Mouse (Mus musculus) midbrain, embryonic 12.5 days (tissue): ENCODE measurements at regions not wholly inside any gene's neighbourhood (a gene's known extent, or its start where the extent isn't known, plus 50 kb on each side); places are given as distances from the start of the nearest gene placed in this dataset.
"Not testable (repeated sequence)": the region's sequence is repeated elsewhere in the genome, so short reads cannot be mapped to it uniquely, and the experiment has no call there.

Experiments used
- ATAC-seq: fragments of 200-750 bp; cut with Nextera tagmentation; 2 replicates; pipeline ENCODE4 v1.8.0; 2017; ENCODE audit warnings: low read depth, moderate TSS enrichment, moderate library complexity; ENCODE audit not compliant: low FRiP score
- H3K27ac ChIP-seq: fragments of 300-500 bp; sonication (generic); replicated peaks from 2 replicates; pipeline ENCODE4 v1.5.1; 2016; ENCODE audit warnings: mild to moderate bottlenecking
- H3K27me3 ChIP-seq: fragments of 300-500 bp; sonication (generic); 2 replicates; pipeline ENCODE4 v1.6.1; 2016; ENCODE audit warnings: mild to moderate bottlenecking
- H3K36me3 ChIP-seq: fragments of 300-500 bp; sonication (generic); 2 replicates; pipeline ENCODE4 v1.6.1; 2016
- H3K4me1 ChIP-seq: fragments of 300-500 bp; sonication (generic); 2 replicates; pipeline ENCODE4 v1.6.1; 2016
- H3K4me2 ChIP-seq: fragments of 300-500 bp; sonication (generic); replicated peaks from 2 replicates; pipeline ENCODE4 v1.6.1; 2016; ENCODE audit warnings: mild to moderate bottlenecking, moderate library complexity
- H3K4me3 ChIP-seq: fragments of 300-500 bp; sonication (generic); 2 replicates; pipeline ENCODE4 v1.5.1; 2016; ENCODE audit warnings: mild to moderate bottlenecking
- H3K9ac ChIP-seq: fragments of 300-500 bp; sonication (generic); replicated peaks from 2 replicates; pipeline ENCODE4 v1.6.1; 2016; ENCODE audit warnings: mild to moderate bottlenecking, moderate library complexity
- H3K9me3 ChIP-seq: fragments of 300-500 bp; sonication (generic); 2 replicates; pipeline ENCODE4 v1.6.1; 2016; ENCODE audit warnings: mild to moderate bottlenecking
- WGBS: fragments of 180-500 bp; shearing (Covaris S2); methylation state at CpG from one replicate; pipeline ENCODE4 v1.1.7; 2016; 5-methylcytosine and 5-hydroxymethylcytosine counted together

DNA sequence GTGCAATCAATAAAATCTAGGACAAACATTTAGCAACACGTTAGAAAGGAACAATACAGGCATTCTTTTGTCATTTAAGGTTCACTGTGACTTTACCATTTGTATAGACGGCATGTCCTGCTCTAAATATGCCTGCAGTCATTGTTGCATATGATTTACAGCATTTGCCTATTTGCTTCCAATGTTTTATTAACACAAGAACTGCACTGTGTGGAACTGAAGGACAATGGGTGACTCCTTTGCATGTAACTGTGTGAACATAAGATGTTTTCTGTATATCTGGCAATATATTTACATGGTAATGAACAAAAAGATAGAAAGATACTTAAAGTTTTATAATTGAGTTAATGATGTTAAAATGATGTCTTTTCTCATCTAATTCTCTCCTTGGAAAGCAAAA lies 57.1 kb downstream of the Pou4f1 start:
- Histone ChIP-seq H3K4me3 (no peak overlapping the region), H3K4me2 (no peak overlapping the region), H3K9ac (no peak overlapping the region), H3K9me3 (no peaks in the 10 kb centered on the region), H3K4me1 (no peaks in the 10 kb centered on the region), H3K27me3 (no peaks in the 10 kb centered on the region), H3K27ac (no peak overlapping the region), H3K36me3 (no peaks in the 10 kb centered on the region)
- no peak for ATAC-seq
- 64% methylated on average over 2 of the region's 2 CpGs for WGBS

GRCm38 (mm10) chr14:104410292-104410691 lies 57.5 kb downstream of the Pou4f1 start:
- no peaks in the 10 kb centered on the region for H3K9me3 ChIP-seq
- H3K4me3 ChIP-seq: no peak overlapping the region
- H3K27me3 ChIP-seq: no peaks in the 10 kb centered on the region
- H3K4me1 ChIP-seq: no peaks in the 10 kb centered on the region
- 76% methylated on average over 6 of the region's 6 CpGs for WGBS
- no peak overlapping the region for H3K27ac ChIP-seq
- H3K36me3 ChIP-seq: no peaks in the 10 kb centered on the region
- no peak overlapping the region for H3K4me2 ChIP-seq
- no peak for ATAC-seq
- no peak overlapping the region for H3K9ac ChIP-seq

DNA sequence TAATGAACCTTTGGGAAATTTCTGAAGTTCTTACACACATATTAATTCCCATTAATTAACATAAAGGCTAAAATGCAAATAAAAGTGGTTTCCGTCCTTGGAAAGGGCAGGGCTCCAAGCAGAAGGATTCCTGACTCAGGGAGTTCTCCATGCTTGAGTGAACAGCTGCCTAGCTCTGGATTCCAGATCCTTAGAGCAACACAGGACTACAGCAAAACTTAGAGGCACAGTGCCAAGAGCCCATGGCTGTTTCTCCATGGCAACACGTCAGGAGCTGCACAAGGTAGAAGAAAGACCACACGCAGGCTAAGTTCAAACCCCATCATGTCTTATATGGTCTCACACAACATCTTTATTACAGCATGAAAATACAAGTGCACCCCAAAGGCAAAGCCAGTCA lies 61.7 kb downstream of the Pou4f1 start:
- Histone ChIP-seq H3K9ac (no peak overlapping the region), H3K4me3 (no peak overlapping the region), H3K27ac (no peak overlapping the region), H3K9me3 (no peaks in the 10 kb centered on the region), H3K4me1 (no peaks in the 10 kb centered on the region), H3K27me3 (no peaks in the 10 kb centered on the region), H3K36me3 (no peaks in the 10 kb centered on the region), H3K4me2 (no peak overlapping the region)
- ATAC-seq: no peak
- 75% methylated on average over 3 of the region's 3 CpGs for WGBS

DNA sequence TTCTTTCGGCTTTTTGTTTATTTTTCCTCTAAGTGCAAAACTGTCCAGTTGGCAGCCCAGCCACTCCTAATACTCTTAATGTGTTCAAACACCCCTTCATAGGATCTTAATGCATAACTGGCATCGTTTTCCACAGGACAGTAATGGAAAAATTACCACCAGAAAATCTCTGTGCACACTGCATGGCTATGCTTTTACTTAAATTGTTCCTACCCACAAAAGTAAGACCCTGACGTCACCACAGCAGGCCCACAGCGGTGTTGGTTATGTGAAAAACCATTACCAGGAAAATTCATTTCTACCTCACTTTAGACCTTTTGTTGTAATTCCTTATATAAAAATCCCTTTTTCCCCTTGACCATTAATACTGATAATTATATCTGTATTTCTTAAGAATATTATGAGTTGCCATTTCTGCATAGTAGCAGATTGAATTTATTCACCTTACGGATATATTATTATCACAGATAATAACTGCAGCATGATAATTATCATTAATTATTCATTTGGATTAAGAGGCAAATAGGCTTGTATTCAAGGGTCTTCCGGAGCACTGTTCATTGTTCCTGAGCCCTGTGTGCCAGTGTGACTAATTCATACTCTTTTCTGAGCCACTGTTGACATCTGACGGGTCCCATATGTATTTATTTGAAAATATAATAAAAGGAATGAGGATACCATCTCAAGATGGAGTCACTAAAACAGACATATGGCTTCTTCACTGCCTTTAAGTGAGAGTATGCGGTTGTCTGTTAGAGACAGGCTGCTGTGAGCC lies 78.3 kb downstream of the Pou4f1 start:
- Histone ChIP-seq H3K36me3 (no peaks in the 10 kb centered on the region), H3K4me1 (no peaks in the 10 kb centered on the region; the same call in 1 of the 2 replicates), H3K4me3 (no peak overlapping the region), H3K9ac (no peak overlapping the region), H3K27ac (0 out of 2 replicates have a peak overlapping the region, but pooled peaks have one; percentile 25), H3K27me3 (no peaks in the 10 kb centered on the region), H3K4me2 (no peak overlapping the region), H3K9me3 (no peaks in the 10 kb centered on the region)
- ATAC-seq: peak; percentile 63
- 59% methylated on average over 8 of the region's 8 CpGs for WGBS

GRCm38 (mm10) chr14:104388879-104389278 lies 78.9 kb downstream of the Pou4f1 start:
- H3K27ac ChIP-seq: no peak overlapping the region
- no peak overlapping the region for H3K4me2 ChIP-seq
- no peaks in the 10 kb centered on the region for H3K36me3 ChIP-seq
- peak; percentile 36; the same call in 1 of the 2 replicates for ATAC-seq
- H3K4me3 ChIP-seq: no peak overlapping the region
- H3K4me1 ChIP-seq: no peaks in the 10 kb centered on the region; the same call in 1 of the 2 replicates
- H3K27me3 ChIP-seq: no peaks in the 10 kb centered on the region
- no peaks in the 10 kb centered on the region for H3K9me3 ChIP-seq
- 63% methylated on average over 2 of the region's 2 CpGs for WGBS
- H3K9ac ChIP-seq: no peak overlapping the region

- Histone ChIP-seq H3K4me1 (peaks cover 6% of the 10 kb centered on the region), H3K4me2 (no peak overlapping the region), H3K27me3 (no peaks in the 10 kb centered on the region), H3K9ac (no peak overlapping the region), H3K4me3 (no peak overlapping the region), H3K36me3 (no peaks in the 10 kb centered on the region), H3K27ac (no peak overlapping the region), H3K9me3 (no peaks in the 10 kb centered on the region)
- ATAC-seq: peak; percentile 92
- WGBS: 45% methylated on average over 5 of the region's 5 CpGs
These were observed 86.8 kb downstream of the Pou4f1 start for GRCm38 (mm10) chr14:104380986-104381385.

GRCm38 (mm10) chr14:104372776-104373175 lies 95.0 kb downstream of the Pou4f1 start:
- ATAC-seq: no peak
- H3K27me3 ChIP-seq: no peaks in the 10 kb centered on the region

GRCm38 (mm10) chr14:104356636-104357035 lies 111.2 kb downstream of the Pou4f1 start:
- H3K4me2 ChIP-seq: no peak overlapping the region
- H3K4me3 ChIP-seq: no peak overlapping the region
- no peaks in the 10 kb centered on the region for H3K4me1 ChIP-seq
- no peak overlapping the region for H3K9ac ChIP-seq
- peak; percentile 66 for ATAC-seq
- H3K27me3 ChIP-seq: no peaks in the 10 kb centered on the region
- no peaks in the 10 kb centered on the region for H3K36me3 ChIP-seq
- H3K9me3 ChIP-seq: no peaks in the 10 kb centered on the region
- no peak overlapping the region for H3K27ac ChIP-seq
- WGBS: 67% methylated on average over 1 of the region's 1 CpGs

More at GRCm38 (mm10) chr14:104372776-104373175, 95.0 kb downstream of the Pou4f1 start:
- Histone ChIP-seq H3K36me3 (no peaks in the 10 kb centered on the region), H3K4me3 (no peak overlapping the region), H3K9me3 (no peaks in the 10 kb centered on the region), H3K4me1 (no peaks in the 10 kb centered on the region), H3K4me2 (no peak overlapping the region), H3K27ac (no peak overlapping the region), H3K9ac (no peak overlapping the region)
- 74% methylated on average over 7 of the region's 7 CpGs for WGBS

DNA sequence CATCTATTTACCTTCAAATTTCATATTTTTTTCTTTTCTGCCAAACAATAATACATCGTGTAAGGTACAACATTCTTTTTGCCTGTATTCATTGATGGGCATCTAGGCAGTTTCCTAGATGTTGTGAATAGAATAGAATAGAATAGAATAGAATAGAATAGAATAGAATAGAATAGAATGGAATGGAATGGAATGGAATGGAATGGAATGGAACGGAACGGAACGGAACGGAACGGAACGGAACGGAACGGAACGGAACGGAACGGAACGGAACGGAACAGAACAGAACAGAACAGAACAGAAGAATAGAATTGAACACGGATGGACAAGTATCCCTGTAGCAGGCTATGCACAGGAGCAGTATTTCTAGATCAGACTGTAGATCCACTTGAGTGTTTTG lies 131.0 kb downstream of the Pou4f1 start:
- H3K27me3 ChIP-seq, H3K4me3 ChIP-seq, H3K4me1 ChIP-seq, ATAC-seq, H3K9ac ChIP-seq, H3K4me2 ChIP-seq, H3K36me3 ChIP-seq, H3K27ac ChIP-seq, H3K9me3 ChIP-seq: not testable (repeated sequence)
- 93% methylated on average over 15 of the region's 15 CpGs for WGBS

- H3K27me3 ChIP-seq: no peaks in the 10 kb centered on the region
- 0 out of 2 replicates have a peak, but pooled peaks have one; percentile 38 for ATAC-seq
These were observed 141.7 kb downstream of the Pou4f1 start for GRCm38 (mm10) chr14:104326089-104326488.

DNA sequence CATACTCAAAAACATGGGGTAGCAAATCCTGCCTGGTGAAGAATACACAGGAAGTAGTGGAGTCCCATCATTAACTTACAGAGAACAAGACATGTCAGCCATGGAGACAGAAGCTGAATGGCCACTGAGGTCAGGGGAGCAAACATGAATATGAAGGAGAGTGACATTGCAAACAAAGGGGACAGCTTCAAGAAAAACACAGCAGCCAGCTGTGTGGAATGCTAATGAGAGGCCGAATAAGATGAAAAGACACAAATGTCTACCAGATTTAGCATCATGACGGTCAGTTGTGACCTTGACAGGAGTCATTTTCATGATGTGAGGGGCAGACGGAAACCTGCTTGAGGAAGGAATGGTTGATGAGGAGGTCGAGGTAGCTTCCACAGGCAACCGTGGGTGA lies 167.7 kb downstream of the Pou4f1 start:
- Histone ChIP-seq H3K4me2 (no peak overlapping the region), H3K9ac (no peak overlapping the region), H3K36me3 (no peaks in the 10 kb centered on the region), H3K4me3 (no peak overlapping the region), H3K27ac (no peak overlapping the region), H3K4me1 (peaks cover 19% of the 10 kb centered on the region), H3K9me3 (no peaks in the 10 kb centered on the region), H3K27me3 (no peaks in the 10 kb centered on the region)
- WGBS: 47% methylated on average over 5 of the region's 5 CpGs
- ATAC-seq: no peak

More at GRCm38 (mm10) chr14:104326089-104326488, 141.7 kb downstream of the Pou4f1 start:
- H3K9ac ChIP-seq: no peak overlapping the region
- H3K4me3 ChIP-seq: no peak overlapping the region
- H3K27ac ChIP-seq: no peak overlapping the region
- no peaks in the 10 kb centered on the region for H3K9me3 ChIP-seq
- no peaks in the 10 kb centered on the region for H3K36me3 ChIP-seq
- no peaks in the 10 kb centered on the region for H3K4me1 ChIP-seq
- no peak overlapping the region for H3K4me2 ChIP-seq
- WGBS: 48% methylated on average over 10 of the region's 10 CpGs

- H3K4me1 ChIP-seq: peaks cover 22% of the 10 kb centered on the region
- no peak overlapping the region for H3K9ac ChIP-seq
- no peaks in the 10 kb centered on the region for H3K9me3 ChIP-seq
- no peaks in the 10 kb centered on the region; the same call in 1 of the 2 replicates for H3K27me3 ChIP-seq
- 15% methylated on average over 4 of the region's 4 CpGs for WGBS
- H3K36me3 ChIP-seq: no peaks in the 10 kb centered on the region
- H3K4me3 ChIP-seq: no peak overlapping the region
- H3K27ac ChIP-seq: 0 out of 2 replicates have a peak overlapping the region, but pooled peaks have one; percentile 36
- no peak overlapping the region for H3K4me2 ChIP-seq
- ATAC-seq: peak; percentile 84
These were observed 169.5 kb downstream of the Pou4f1 start for GRCm38 (mm10) chr14:104298312-104298711.
